Mouse (Mus musculus) neural tube, embryonic 14.5 days (tissue): ENCODE measurements around the gene Fcgr4. TPM values are rescaled to one million over a fixed set of nuclear protein-coding genes. Genes with fewer than 3 reads are reported as not detected.
"Not testable (repeated sequence)": the region's sequence is repeated elsewhere in the genome, so short reads cannot be mapped to it uniquely, and the experiment has no call there.

Experiments
- ATAC-seq: fragments of 200-750 bp; cut with Nextera tagmentation; 2 replicates; pipeline ENCODE4 v1.8.0; 2017; ENCODE audit warnings: low read depth, mild to moderate bottlenecking, moderate TSS enrichment, moderate library complexity
- H3K27ac ChIP-seq: fragments of 300-500 bp; sonication (generic); 2 replicates; pipeline ENCODE4 v1.5.1; 2014; ENCODE audit warnings: low read depth, mild to moderate bottlenecking, control low read depth, low read length, moderate library complexity, mixed read lengths
- H3K27me3 ChIP-seq: fragments of 300-500 bp; sonication (generic); 2 replicates; pipeline ENCODE4 v1.6.1; 2014; ENCODE audit warnings: low read length; ENCODE audit not compliant: control insufficient read depth, insufficient read depth
- H3K36me3 ChIP-seq: fragments of 300-500 bp; sonication (generic); 2 replicates; pipeline ENCODE4 v1.6.1; 2014; ENCODE audit warnings: low read length, mixed read lengths; ENCODE audit not compliant: control insufficient read depth, insufficient read depth
- H3K4me1 ChIP-seq: fragments of 300-500 bp; sonication (generic); 2 replicates; pipeline ENCODE4 v1.6.1; 2014; ENCODE audit warnings: low read length; ENCODE audit not compliant: control insufficient read depth, insufficient read depth
- H3K4me2 ChIP-seq: fragments of 300-500 bp; sonication (generic); 2 replicates; pipeline ENCODE4 v1.6.1; 2014; ENCODE audit warnings: mild to moderate bottlenecking, low read depth, low read length, control low read depth
- H3K4me3 ChIP-seq: fragments of 300-500 bp; sonication (generic); 2 replicates; pipeline ENCODE4 v1.5.1; 2014; ENCODE audit warnings: low read depth, low read length, control low read depth, mixed read lengths
- H3K9ac ChIP-seq: fragments of 300-500 bp; sonication (generic); replicated peaks from 2 replicates; pipeline ENCODE4 v1.6.1; 2014; ENCODE audit warnings: low read depth, mild to moderate bottlenecking, control low read depth, low read length, mixed read lengths
- H3K9me3 ChIP-seq: fragments of 300-500 bp; sonication (generic); 2 replicates; pipeline ENCODE4 v1.6.1; 2016; ENCODE audit warnings: low read length; ENCODE audit not compliant: control insufficient read depth
- WGBS: fragments of 180-500 bp; shearing (Covaris S2); extraction: QIAGEN DNeasy Blood & Tissue Kit; methylation state at CpG from one replicate; pipeline ENCODE4 v1.1.7; 2014; 5-methylcytosine and 5-hydroxymethylcytosine counted together
- polyA plus RNA-seq: library from polyadenylated mRNA; unstranded; fragments of >200 nt; fragmentation: Nextera tagmentation; extraction: Ambion mirVana; gene quantifications from 2 replicates; pipeline ENCODE4 v1.2.1, GENCODE M21; 2014

Gene Fcgr4
- polyA plus RNA-seq, 1 experiment from 2014 or later, result not detected

DNA sequence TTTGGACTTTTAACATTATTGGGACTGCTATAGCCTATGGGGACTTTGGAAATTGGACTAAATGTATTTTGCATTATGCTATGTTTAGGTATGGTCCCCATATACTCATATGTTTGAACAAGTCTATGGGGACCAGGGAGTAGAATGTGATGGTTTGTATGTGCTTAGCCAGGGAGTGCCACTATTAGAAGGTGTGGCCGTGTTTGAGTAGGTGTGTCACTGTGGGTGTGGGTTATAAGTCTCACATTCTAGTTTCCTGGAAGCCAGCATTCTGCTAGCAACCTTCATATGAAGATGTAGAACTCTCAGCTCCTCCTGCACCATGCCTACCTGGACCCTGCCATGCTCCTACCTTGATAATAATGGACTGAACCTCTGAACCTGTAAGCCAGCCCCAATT, 37.0 kb upstream of the Fcgr4 start:
- 86% methylated on average over 1 of the region's 1 CpGs for WGBS
- not testable (repeated sequence) for H3K9me3 ChIP-seq, H3K27me3 ChIP-seq, H3K4me1 ChIP-seq, H3K9ac ChIP-seq, H3K27ac ChIP-seq, H3K4me3 ChIP-seq, ATAC-seq, H3K36me3 ChIP-seq, H3K4me2 ChIP-seq

DNA sequence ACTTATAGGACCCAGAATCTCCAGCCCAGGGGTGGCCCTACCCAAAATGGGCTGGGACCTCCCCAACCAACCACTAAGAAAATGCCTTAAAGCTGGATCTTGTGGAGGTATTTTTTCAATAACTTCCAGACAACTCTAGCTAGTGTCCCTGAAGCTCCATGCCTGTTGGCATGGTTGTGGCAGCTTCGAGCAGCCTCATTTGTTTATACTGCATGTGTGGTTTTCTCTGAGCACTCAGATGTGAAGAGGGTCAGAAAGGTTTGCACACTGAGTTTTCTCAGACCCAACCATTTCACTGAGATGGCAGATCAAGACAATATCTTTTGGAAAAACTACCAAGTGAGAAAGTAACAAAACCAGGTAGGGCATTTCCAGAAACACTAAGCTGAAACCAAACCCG, 36.4 kb upstream of the Fcgr4 start:
- no peak for ATAC-seq
- H3K36me3 ChIP-seq, result no peaks in the 10 kb centered on the region
- H3K9me3 ChIP-seq, result no peaks in the 10 kb centered on the region
- no peaks in the 10 kb centered on the region for H3K27me3 ChIP-seq
- H3K4me3 ChIP-seq, result no peak overlapping the region
- no peak overlapping the region for H3K4me2 ChIP-seq
- H3K27ac ChIP-seq, result no peak overlapping the region
- no peak overlapping the region for H3K9ac ChIP-seq
- WGBS, result 89% methylated on average over 2 of the region's 2 CpGs
- H3K4me1 ChIP-seq, result no peaks in the 10 kb centered on the region

DNA sequence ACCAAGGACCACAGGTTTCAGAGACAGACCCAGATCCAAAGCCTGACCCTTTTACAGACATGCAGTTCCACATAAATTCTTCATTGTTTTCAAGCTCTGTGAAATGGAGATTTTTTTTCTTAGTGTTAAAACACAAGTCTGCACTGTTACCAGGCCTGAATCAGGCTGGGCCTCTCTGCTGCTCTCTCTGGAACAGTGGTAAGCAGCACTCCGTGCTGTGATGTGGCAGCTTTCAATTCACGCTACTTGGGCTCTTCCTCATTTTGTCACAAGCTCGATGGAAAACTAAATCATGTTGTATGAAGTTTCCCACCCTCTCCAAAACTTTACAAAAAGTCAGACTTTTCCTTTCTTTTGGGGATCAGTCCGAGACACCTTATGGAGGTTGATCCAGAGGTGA, 35.7 kb upstream of the Fcgr4 start:
- H3K4me2 ChIP-seq, result no peak overlapping the region
- no peaks in the 10 kb centered on the region for H3K27me3 ChIP-seq
- no peaks in the 10 kb centered on the region for H3K9me3 ChIP-seq
- H3K4me3 ChIP-seq, result no peak overlapping the region
- 83% methylated on average over 4 of the region's 4 CpGs for WGBS
- no peak overlapping the region for H3K27ac ChIP-seq
- H3K4me1 ChIP-seq, result no peaks in the 10 kb centered on the region
- no peak overlapping the region for H3K9ac ChIP-seq
- no peak for ATAC-seq
- H3K36me3 ChIP-seq, result no peaks in the 10 kb centered on the region

DNA sequence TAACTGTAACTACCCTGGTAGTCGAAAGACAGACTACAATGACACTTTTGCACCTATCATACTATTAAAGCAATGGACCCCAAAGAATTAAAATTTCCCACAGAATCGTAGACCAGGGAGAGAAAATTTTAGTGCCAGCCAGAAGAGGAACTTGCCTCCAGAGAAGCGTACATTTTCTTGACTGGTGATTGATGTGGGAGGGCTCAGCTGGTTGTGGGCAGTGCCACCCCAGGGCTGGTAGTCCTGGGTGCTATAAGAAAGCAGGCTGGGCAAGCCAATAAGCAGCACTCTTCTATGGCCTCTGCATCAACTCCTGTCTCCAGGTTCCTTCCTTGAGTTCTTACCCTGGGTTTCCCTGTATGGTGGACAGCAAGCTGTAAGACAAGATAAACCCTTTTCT, 33.6 kb upstream of the Fcgr4 start:
- ATAC-seq, result no peak
- Histone ChIP-seq H3K4me3 (no peak overlapping the region), H3K9ac (no peak overlapping the region), H3K27me3 (no peaks in the 10 kb centered on the region), H3K27ac (no peak overlapping the region), H3K36me3 (no peaks in the 10 kb centered on the region), H3K9me3 (no peaks in the 10 kb centered on the region), H3K4me2 (no peak overlapping the region), H3K4me1 (no peaks in the 10 kb centered on the region)
- 85% methylated on average over 3 of the region's 3 CpGs for WGBS

DNA sequence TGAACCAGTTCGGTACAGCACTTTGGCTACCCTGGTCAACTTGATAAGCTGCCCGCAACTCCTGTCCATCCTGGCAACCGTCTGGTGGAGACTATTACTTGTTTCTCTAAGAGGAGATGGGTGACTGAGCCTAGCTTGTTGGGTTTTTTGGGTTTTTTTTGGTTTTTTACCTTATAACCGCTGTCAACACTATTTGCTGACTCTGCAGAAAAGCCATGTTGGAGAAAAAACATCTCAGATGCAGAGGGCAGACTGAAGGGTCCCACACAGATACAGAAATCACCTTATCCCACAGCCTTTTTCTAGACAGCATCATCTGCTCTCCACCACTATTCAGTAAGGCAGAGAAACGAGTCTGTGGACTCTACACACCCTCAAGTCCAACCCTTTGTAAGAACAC, 32.9 kb upstream of the Fcgr4 start:
- H3K4me3 ChIP-seq, result no peak overlapping the region
- no peaks in the 10 kb centered on the region for H3K4me1 ChIP-seq
- 84% methylated on average over 5 of the region's 5 CpGs for WGBS

GRCm38 (mm10) chr1:170989656-170990055, 29.1 kb upstream of the Fcgr4 start:
- H3K9me3 ChIP-seq, result no peaks in the 10 kb centered on the region
- no peak overlapping the region for H3K4me2 ChIP-seq
- H3K4me3 ChIP-seq, result no peak overlapping the region
- ATAC-seq, result no peak
- H3K27me3 ChIP-seq, result no peaks in the 10 kb centered on the region
- H3K27ac ChIP-seq, result no peak overlapping the region
- no peak overlapping the region for H3K9ac ChIP-seq
- WGBS, result 81% methylated on average over 9 of the region's 9 CpGs
- no peaks in the 10 kb centered on the region for H3K4me1 ChIP-seq
- no peaks in the 10 kb centered on the region for H3K36me3 ChIP-seq

More for the DNA sequence above, 32.9 kb upstream of the Fcgr4 start:
- Histone ChIP-seq H3K36me3 (no peaks in the 10 kb centered on the region), H3K9ac (no peak overlapping the region), H3K27ac (no peak overlapping the region), H3K27me3 (no peaks in the 10 kb centered on the region), H3K4me2 (no peak overlapping the region), H3K9me3 (no peaks in the 10 kb centered on the region)
- ATAC-seq, result no peak

GRCm38 (mm10) chr1:170992550-170992949, 26.2 kb upstream of the Fcgr4 start:
- no peaks in the 10 kb centered on the region for H3K9me3 ChIP-seq
- no peaks in the 10 kb centered on the region for H3K27me3 ChIP-seq
- ATAC-seq, result no peak
- whole genome bisulfite sequencing, result 71% methylated on average over 5 of the region's 5 CpGs
- no peak overlapping the region for H3K4me2 ChIP-seq
- H3K4me1 ChIP-seq, result no peaks in the 10 kb centered on the region
- H3K4me3 ChIP-seq, result no peak overlapping the region
- H3K9ac ChIP-seq, result no peak overlapping the region
- no peak overlapping the region for H3K27ac ChIP-seq
- H3K36me3 ChIP-seq, result no peaks in the 10 kb centered on the region

- Histone ChIP-seq H3K27ac (no peak overlapping the region), H3K9me3 (no peaks in the 10 kb centered on the region), H3K4me1 (no peaks in the 10 kb centered on the region), H3K9ac (no peak overlapping the region), H3K27me3 (no peaks in the 10 kb centered on the region), H3K36me3 (no peaks in the 10 kb centered on the region), H3K4me2 (no peak overlapping the region), H3K4me3 (no peak overlapping the region)
- WGBS, result 76% methylated on average over 3 of the region's 3 CpGs
- no peak for ATAC-seq
Measured at GRCm38 (mm10) chr1:170996034-170996433, 22.7 kb upstream of the Fcgr4 start.

GRCm38 (mm10) chr1:170996753-170997152, 22.0 kb upstream of the Fcgr4 start:
- H3K36me3 ChIP-seq, result no peaks in the 10 kb centered on the region
- no peak overlapping the region for H3K9ac ChIP-seq
- no peak overlapping the region for H3K4me2 ChIP-seq
- H3K4me1 ChIP-seq, result no peaks in the 10 kb centered on the region
- no peaks in the 10 kb centered on the region for H3K27me3 ChIP-seq
- H3K4me3 ChIP-seq, result no peak overlapping the region
- 48% methylated on average over 3 of the region's 3 CpGs for WGBS
- no peak overlapping the region for H3K27ac ChIP-seq
- ATAC-seq, result no peak
- H3K9me3 ChIP-seq, result no peaks in the 10 kb centered on the region
